Mouse (Mus musculus) midbrain, embryonic 13.5 days (tissue): ENCODE results near the gene Ppp2r1b. TPM values are rescaled to one million over a fixed set of nuclear protein-coding genes. Genes with fewer than 3 reads are reported as not detected.

Experiments
- ATAC-seq: fragments of 200-750 bp; cut with Nextera tagmentation; 2 replicates; pipeline ENCODE4 v1.8.0; 2017; ENCODE audit warnings: mild to moderate bottlenecking, moderate TSS enrichment, moderate library complexity
- H3K27ac ChIP-seq: fragments of 300-500 bp; sonication (generic); 2 replicates; pipeline ENCODE4 v1.5.1; 2015; ENCODE audit warnings: inconsistent platforms, mild to moderate bottlenecking, moderate library complexity
- H3K27me3 ChIP-seq: fragments of 300-500 bp; sonication (generic); 2 replicates; pipeline ENCODE4 v1.6.1; 2015; ENCODE audit warnings: mild to moderate bottlenecking, inconsistent platforms
- H3K36me3 ChIP-seq: fragments of 300-500 bp; sonication (generic); 2 replicates; pipeline ENCODE4 v1.6.1; 2015; ENCODE audit warnings: mild to moderate bottlenecking, inconsistent platforms
- H3K4me1 ChIP-seq: fragments of 300-500 bp; sonication (generic); replicated peaks from 2 replicates; pipeline ENCODE4 v1.6.1; 2015; ENCODE audit warnings: inconsistent platforms
- H3K4me2 ChIP-seq: fragments of 300-500 bp; sonication (generic); replicated peaks from 2 replicates; pipeline ENCODE4 v1.6.1; 2015; ENCODE audit warnings: moderate library complexity, mild to moderate bottlenecking, inconsistent platforms
- H3K4me3 ChIP-seq: fragments of 300-500 bp; sonication (generic); replicated peaks from 2 replicates; pipeline ENCODE4 v1.5.1; 2015; ENCODE audit warnings: mild to moderate bottlenecking, inconsistent platforms
- H3K9ac ChIP-seq: fragments of 300-500 bp; sonication (generic); replicated peaks from 2 replicates; pipeline ENCODE4 v1.6.1; 2015; ENCODE audit warnings: mild to moderate bottlenecking, inconsistent platforms
- H3K9me3 ChIP-seq: fragments of 300-500 bp; sonication (generic); 2 replicates; pipeline ENCODE4 v1.6.1; 2016; ENCODE audit warnings: mild to moderate bottlenecking, inconsistent platforms
- WGBS: fragments of 180-500 bp; shearing (Covaris S2); methylation state at CpG from one replicate; pipeline ENCODE4 v1.1.7; 2015; 5-methylcytosine and 5-hydroxymethylcytosine counted together
- polyA plus RNA-seq: library from polyadenylated mRNA; unstranded; fragments of >200 nt; fragmentation: Nextera tagmentation; extraction: Ambion mirVana; gene quantifications from 2 replicates; pipeline ENCODE4 v1.2.1, GENCODE M21; 2015

Ppp2r1b gene
- polyA plus RNA-seq, 1 experiment from 2014 or later = 58.0 TPM

DNA sequence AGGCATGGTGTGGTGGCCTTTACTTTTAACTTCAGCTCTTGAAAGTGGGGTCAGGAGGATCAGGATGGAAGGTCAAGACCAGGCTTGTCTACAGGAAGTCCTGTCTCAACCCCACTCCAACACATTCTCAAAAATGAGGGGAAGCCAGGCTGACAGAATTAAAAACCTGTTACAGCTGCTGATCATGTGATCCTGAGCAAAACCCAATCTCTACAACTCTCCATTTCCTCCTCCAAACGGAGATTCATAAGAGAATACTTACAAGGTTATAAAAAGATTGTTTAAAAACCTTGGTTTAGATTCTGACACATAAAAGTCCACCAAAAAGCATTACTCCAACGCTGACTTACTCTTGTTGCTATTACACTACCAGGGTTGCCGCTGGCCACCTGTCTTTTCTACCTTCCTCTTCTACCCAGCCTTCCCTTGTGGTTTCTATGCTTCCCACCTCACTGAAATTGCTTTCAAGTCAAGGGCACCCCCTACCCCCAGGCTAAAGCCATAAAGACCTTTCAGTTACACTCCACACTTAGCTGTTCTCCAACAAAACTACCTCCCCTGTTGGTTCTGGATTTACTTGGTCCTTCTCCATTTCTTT lies 96.8 kb downstream of the Ppp2r1b start:
- Histone ChIP-seq H3K36me3 (no peaks in the 10 kb centered on the region), H3K4me2 (no peak overlapping the region), H3K27me3 (no peaks in the 10 kb centered on the region), H3K9ac (no peak overlapping the region), H3K27ac (no peak overlapping the region), H3K4me1 (no peaks in the 10 kb centered on the region), H3K9me3 (no peaks in the 10 kb centered on the region), H3K4me3 (no peak overlapping the region)
- no peak for ATAC-seq
- 93% methylated on average over 3 of the region's 3 CpGs for WGBS

- no peaks in the 10 kb centered on the region for H3K9me3 ChIP-seq
- no peaks in the 10 kb centered on the region for H3K36me3 ChIP-seq
- 90% methylated on average over 2 of the region's 2 CpGs for WGBS
- no peak overlapping the region for H3K27ac ChIP-seq
- no peaks in the 10 kb centered on the region for H3K27me3 ChIP-seq
- no peak overlapping the region for H3K4me3 ChIP-seq
- H3K4me1 ChIP-seq = no peaks in the 10 kb centered on the region
- H3K9ac ChIP-seq = no peak overlapping the region
- no peak overlapping the region for H3K4me2 ChIP-seq
- no peak for ATAC-seq
Measured at GRCm38 (mm10) chr9:50942711-50943110, 97.6 kb downstream of the Ppp2r1b start.

Other genes with a start within 250 kb of the Ppp2r1b start
- 209 and 210 TPM in 2 replicates for gene Sdhd, start 241.5 kb upstream of the Ppp2r1b start, polyA plus RNA-seq
- gene Timm8b, start 241.4 kb upstream of the Ppp2r1b start, polyA plus RNA-seq = 386 and 397 TPM in 2 replicates
- 5.5 and 6.5 TPM in 2 replicates for gene Pih1d2, start 228.0 kb upstream of the Ppp2r1b start, polyA plus RNA-seq
- 23.5 and 23.8 TPM in 2 replicates for gene Nkapd1, start 227.8 kb upstream of the Ppp2r1b start, polyA plus RNA-seq
- gene Dlat, start 185.5 kb upstream of the Ppp2r1b start, polyA plus RNA-seq = 40.9 and 42.1 TPM in 2 replicates
- gene Dixdc1, start 105.8 kb upstream of the Ppp2r1b start, polyA plus RNA-seq = 33.4 and 36.6 TPM in 2 replicates
- 0.50 and 1.1 TPM in 2 replicates for gene 2310030G06Rik, start 98.8 kb upstream of the Ppp2r1b start, polyA plus RNA-seq
- gene Cryab, start 94.0 kb upstream of the Ppp2r1b start, polyA plus RNA-seq = 3.5 and 4.0 TPM in 2 replicates
- gene Hspb2, start 92.9 kb upstream of the Ppp2r1b start, polyA plus RNA-seq = 0.42 and 0.54 TPM in 2 replicates
- 11.5 and 14.3 TPM in 2 replicates for gene Fdxacb1, start 77.1 kb upstream of the Ppp2r1b start, polyA plus RNA-seq
- gene Alg9, start 70.3 kb upstream of the Ppp2r1b start, polyA plus RNA-seq = 51.6 and 53.5 TPM in 2 replicates
- 59.9 and 61.7 TPM in 2 replicates for gene 1110032A03Rik, start 69.8 kb upstream of the Ppp2r1b start, polyA plus RNA-seq
- 10.3 and 14.5 TPM in 2 replicates for gene Sik2, start 163.8 kb downstream of the Ppp2r1b start, polyA plus RNA-seq
- gene Btg4, start 215.6 kb downstream of the Ppp2r1b start, polyA plus RNA-seq = not detected in 2 replicates
- gene Layn, start 231.8 kb downstream of the Ppp2r1b start, polyA plus RNA-seq = 0.62 and 1.0 TPM in 2 replicates